Mouse (Mus musculus): ENCODE data around the gene Slc28a1. TPM values are rescaled to one million over a fixed set of nuclear protein-coding genes. Genes with fewer than 3 reads are reported as not detected.

Gene Slc28a1
- polyA plus RNA-seq (2012; rRNA removed) = 0.57 and 0.67 TPM in 2 replicates

DNA sequence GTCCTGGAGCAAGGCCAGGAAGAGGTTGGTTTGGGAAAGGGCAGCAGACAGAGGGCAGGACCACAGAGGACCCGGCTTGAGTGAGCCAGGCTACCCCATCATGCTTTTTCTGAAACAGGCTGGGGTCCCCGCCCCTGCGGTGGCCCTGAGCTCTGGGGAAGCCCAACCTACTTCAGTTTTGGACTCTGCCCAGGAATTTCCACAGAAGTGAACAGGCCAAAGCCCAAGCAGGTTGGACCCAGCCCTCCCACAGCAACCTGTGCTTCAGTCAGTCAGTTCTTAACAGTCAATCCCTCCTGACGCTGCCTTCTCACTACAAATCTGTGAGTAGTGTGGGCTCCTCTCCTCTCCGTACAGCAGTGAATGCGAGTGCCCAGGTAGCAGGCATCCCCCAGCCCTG lies at the start of gene Slc28a1:
Slc28a1 (plus strand) TSS at position 245 of the 400 bp plus-strand sequence.

DNA sequence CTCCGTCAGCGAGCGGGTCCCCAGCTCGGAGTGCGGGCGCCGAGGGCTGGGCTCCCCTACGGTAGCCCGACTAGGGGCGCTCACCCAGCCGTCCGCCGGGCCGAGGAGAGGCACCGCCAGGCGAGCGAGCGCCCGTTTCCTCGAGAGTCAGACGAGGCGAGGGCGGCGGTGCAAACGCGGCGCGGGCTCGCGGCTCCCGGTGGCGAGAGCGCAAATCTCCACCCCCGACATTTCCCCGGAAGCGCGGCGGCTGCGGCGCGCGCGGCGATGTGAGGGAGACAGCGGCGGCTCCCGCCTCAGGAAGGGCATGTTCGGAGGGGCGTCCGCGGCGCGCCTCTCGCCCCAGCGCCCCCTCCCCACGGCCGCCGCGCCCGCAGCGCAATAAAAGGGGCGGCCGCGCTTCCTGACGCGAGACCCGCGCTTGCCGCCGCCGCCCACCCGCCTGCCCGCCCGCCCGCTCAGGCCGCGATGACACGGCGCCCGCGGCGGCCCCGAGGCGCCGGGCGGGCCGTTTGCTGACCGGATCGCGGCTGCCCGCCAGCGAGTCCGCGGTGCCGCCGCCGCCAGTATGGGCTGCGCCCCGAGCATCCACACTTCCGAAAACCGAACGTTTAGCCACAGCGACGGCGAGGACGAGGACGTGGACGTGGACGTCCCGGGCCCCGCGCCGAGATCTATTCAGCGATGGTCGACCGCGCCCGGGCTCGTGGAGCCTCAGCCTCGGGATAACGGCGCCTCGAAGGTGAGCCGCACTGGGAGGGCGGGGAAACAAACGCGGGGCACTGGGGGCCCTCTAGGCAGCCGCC lies 99.0 kb downstream of the Slc28a1 start, which contains the start of gene Pde8a:
Pde8a (plus strand) TSS at position 250 of the 806 bp plus-strand sequence.

Other genes with a start within 250 kb of the Slc28a1 start
- gene Wdr73, start 213.5 kb upstream of the Slc28a1 start, polyA plus RNA-seq (2012; rRNA removed) = 9.7 and 12.0 TPM in 2 replicates
- 1.1 and 1.2 TPM in 2 replicates for gene Nmb, start 209.7 kb upstream of the Slc28a1 start, polyA plus RNA-seq (2012; rRNA removed)
- 56.0 and 56.5 TPM in 2 replicates for gene Sec11a, start 167.0 kb upstream of the Slc28a1 start, polyA plus RNA-seq (2012; rRNA removed)
- 7.0 and 9.7 TPM in 2 replicates for gene Zfp592, start 121.1 kb upstream of the Slc28a1 start, polyA plus RNA-seq (2012; rRNA removed)
- 0.06 and 0.07 TPM in 2 replicates for gene Alpk3, start 57.2 kb upstream of the Slc28a1 start, polyA plus RNA-seq (2012; rRNA removed)
- gene Pde8a, start 98.8 kb downstream of the Slc28a1 start, polyA plus RNA-seq (2012; rRNA removed) = 1.7 and 2.1 TPM in 2 replicates
- 1,499 and 1,620 TPM in 2 replicates for gene Rps17, start 230.5 kb downstream of the Slc28a1 start, polyA plus RNA-seq (2012; rRNA removed)

All from liver, embryonic 14 days (tissue).